Mouse (Mus musculus) naive thymus-derived CD4-positive, alpha-beta T cell, adult 2 months (primary cell): ENCODE results near the gene Nudt2.

ENCODE experiments used
- DNase-seq: peaks from one replicate; pipeline ENCODE4 v3.0.0-alpha.2; 2011; ENCODE audit warnings: low read depth

Gene Nudt2

DNA sequence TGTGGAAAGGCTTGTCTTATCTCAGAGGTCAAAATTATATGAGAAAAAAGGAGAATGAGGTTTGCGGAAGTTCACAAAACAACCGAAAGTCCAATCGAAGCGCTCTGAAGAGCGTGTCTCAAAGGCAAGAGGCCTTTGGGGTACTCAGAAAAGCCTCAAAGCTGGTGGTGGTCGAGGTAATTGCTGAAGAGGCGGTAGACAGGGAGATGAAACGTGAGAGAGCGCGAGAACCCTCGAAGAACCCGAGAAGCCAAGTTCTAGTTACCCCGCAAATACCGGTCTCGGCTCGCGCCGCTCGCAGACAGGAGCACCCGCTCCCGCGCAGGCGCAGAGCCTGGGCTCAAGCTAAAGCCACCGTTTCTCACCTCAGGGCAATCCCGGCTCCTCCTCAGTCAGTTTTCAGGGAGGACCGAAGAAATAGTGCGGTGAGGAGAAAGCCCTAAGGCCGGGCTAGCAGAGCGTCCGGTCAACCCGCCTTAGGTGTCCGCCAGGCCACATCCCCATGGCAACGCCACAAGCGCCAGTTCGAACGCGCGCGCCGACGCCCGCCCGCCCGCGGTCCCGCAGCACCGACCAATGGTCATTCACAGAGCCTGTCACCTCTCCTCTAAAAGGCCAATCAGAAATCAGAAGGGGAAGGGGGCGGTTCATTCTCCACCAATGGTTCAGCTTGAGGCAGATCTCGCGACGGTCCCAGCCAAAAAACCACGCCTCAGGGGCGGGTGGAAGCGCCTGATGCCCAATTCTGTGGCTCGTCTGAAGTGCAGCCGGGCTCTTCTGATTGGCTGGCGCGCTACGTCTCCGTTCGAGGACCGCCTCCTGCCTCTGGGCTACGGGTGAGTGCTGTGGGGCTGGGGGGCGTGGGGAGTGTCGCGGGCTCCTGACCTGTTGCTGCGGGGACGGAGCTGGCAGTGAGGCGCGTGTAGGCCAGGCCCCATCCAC lies at the start of gene Nudt2, which contains the start of gene Kif24:
TSS of gene Nudt2 (plus strand) at position 807 of the 942 bp plus-strand sequence.
TSS of gene Kif24 (minus strand) at position 543 of the 942 bp plus-strand sequence.
- DNase-seq, result peak; percentile 99

DNA sequence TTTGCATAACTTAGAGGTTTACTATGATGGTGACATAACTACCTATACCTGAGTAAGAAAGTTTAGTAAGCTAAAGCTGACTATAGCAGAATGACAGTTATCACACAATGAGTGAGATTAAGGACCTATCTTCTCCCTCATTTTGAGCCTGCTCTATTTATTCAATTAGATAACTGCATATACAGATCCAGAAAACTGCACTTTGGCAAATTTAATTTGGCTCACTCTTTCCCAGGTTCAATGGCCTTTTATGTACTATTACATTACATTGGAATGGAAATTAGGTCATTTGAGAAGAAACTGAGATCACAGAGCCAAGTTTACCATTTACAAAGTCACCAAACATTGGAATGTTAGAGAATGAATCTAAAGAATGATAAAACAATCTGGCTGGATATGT lies 48.0 kb upstream of the Nudt2 start:
- no peak for DNase-seq

DNA sequence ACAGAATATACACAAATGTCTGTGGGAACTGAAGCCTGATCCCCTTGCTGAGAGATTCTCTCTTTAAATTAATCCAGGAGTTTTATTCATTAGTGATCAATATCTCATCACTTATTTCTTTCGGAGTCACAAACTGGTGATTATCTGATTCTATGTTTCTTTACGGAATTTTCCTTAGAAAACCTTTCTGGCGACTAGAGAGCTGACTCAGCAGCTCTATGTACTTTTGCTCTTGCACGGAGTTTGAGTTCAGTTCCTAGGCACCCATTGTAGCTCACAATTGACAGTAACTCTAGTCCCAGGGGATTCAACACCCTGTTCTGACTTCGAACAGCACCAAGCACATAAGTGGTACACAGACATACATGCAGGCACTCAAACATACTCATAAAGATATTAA lies 26.0 kb upstream of the Nudt2 start:
- no peak for DNase-seq

DNA sequence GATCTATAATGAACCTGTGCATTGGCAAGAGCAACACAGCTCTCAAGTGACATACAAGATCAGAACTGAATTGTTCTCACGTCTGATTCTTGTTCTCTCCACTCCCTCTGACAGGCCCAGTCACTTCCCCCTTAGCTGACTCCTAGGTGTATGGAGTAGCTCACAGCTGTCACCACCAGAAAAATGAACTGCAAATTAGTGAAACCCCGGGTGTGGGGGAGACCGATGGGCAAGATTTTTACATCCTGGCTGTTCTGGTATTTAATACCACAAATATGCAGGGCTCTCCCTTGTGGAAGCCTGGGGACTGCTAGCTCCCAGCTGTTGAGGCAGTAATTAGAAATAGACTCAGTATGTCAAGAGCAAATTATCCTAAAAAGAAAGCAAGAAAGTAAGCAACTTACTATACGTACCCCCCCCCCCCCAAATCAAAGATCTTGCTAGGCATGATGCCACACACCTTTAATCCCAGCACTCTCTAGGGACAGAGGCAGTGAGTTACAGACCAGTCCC lies 22.1 kb upstream of the Nudt2 start:
- DNase-seq, result no peak

DNA sequence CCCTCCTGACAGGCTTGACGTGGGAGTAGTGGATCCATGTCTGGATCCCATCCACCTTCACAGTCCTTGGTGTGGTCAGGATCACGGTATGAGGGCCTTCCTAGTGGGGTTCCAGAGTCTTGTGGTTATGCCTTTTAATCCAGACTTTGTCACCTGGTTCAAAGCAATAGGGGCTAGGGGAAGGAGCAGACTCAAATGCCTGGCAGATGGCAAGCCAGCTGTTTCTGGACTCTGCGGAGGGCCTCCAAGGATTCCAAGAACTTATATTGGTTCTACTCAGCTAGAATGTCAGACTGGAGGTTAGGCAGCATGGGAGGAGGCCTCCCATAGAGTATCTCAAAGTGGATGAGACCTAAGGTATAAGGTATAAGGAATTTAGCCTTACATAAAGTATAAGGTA lies 17.4 kb upstream of the Nudt2 start:
- DNase-seq, result no peak

DNA sequence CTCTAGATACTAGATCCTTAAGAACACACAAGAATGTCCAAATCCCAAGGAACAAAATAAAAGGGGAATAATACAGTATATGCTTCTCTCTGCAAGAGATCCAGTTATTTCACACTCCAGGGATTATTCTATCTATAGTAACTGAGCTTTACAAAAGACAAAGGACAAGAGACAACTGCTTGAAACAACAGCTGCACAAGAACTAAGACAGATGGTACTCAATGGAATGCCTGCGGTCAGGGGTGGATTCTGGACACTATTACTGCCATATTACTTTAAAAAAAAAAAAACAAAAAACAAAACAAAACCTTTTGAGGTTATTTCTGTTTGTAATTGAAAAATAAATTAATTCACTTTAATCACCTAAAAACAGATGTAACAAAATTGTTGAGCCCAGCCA lies 4.3 kb upstream of the Nudt2 start:
- DNase-seq, result no peak

DNA sequence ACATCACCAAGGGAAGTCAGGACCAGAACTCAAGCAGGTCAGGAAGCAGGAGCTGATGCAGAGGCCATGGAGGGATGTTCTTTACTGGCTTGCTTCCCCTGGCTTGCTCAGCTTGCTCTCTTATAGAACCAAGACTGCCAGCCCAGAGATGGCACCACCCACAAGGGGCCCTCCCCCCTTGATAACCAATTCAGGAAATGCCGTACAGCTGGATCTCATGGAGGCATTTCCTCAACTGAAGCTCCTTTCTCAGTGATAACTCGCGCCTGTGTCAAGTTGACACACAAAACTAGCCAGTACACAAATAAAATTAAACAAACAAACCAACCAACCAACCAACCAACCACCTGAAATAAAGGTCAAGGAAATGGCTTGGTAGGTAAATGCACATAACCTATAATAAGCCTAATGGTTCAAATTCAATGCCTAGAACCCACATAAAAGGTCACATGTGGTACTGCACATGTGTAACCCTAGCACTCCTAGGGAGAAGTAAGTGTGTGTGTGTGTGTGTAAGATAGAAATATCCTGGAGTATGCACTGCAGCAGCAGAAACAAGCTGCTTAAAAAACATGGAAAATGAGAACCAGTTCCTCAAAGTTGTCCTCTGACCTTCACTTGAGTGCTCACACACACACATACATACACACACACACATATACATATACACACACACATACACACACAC lies 1.8 kb upstream of the Nudt2 start:
- peak; percentile 13 for DNase-seq

DNA sequence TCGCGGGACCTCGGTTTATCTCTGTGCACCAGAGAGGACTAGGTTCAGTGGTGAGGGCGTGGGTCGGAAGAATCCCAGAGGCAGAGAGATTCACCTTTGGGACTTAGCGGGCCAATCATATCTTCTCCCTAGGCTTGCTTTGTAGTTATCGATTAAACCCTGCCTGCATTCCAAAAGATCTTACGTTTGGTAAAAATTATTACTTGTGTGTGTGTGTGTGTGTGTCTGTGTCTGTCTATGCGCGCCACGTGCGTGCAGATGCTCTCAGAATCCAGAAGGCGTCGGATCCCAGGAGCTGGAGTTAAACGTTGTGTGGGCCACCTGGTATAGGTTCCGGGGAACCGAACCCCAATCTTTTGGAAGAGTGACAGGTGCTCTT lies 325 bp downstream of the Nudt2 start:
- DNase-seq, result no peak

DNA sequence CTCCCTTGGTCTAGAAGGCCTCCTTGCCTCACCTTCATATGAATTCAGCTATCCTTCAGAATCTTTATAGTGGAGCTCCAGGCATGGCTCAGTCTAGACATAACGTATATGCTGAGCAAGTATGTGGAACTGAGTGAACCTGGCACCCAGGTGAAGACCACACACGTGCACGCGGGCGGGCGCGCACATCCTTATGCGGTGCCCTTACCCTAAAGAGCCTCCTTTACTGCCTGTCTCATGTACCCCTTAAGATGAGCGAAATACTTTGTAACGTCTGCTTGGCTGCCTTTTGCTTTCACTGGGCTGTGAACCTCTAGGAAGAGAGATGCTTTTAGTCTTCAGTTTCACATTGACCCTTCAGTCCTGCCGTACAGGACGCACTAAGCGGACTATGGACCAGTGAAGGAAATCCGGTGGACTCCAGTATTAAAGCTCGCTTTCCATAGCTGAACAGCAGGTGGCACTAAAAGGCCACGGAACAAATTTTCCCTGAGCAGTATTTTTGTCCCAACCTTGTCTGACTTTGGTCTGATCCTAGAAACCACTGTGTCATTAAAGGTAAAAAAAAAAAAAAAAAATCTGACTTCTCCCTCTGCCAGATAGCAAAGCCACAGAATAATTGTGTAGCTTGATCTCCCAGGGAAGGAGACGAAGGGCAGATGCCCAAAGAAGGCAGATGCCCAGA lies 3.6 kb downstream of the Nudt2 start:
- peak; percentile 53 for DNase-seq

DNA sequence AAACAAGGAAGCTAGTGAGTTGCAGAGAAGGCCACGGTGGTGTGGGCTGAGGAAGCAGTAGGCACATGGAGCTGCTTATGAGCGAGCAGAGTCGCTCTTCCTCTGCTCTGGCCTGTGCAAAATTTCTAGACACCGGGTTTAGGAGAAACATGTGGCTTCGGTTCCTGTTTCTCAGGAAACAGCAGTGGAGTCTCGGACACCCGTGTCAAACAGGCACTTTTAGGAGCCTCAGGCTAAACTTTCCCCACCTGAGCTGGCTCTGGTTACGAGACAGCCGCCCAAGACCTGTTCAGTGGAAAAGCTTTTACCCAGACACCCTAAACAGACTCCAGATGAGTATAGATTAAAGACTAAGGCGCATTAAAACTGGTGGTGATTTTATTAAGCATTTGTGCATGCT lies 4.2 kb downstream of the Nudt2 start:
- no peak for DNase-seq

DNA sequence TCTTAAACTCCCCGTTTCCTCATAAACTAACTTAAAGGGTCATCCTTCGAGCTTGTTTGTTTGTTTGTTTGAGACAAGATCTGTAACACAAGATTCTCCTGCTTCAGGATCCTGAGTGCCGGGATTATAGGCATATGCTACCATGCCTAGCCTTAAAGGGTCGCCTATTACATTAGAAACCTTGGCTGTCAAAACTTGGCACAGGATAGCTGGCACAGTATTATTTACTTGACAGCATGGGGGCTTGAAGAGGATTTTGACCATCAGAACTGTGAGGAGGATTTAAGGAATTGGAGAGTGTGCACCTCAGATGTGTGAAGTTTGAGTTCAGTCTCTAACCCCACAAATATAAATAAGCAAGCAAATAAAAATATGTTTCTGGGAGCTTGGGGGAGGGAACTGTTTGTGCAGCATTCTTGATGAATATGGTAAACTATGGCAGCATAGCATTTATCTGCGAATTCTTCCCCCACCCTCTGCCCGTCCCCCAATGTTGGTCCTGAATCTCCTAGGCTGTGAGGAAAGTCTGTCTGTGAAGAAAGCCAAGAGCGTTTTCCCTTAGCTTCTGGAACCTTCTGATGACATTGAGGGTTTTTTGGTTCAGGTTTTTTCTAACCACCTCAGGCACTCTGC lies 5.2 kb downstream of the Nudt2 start:
- no peak for DNase-seq

DNA sequence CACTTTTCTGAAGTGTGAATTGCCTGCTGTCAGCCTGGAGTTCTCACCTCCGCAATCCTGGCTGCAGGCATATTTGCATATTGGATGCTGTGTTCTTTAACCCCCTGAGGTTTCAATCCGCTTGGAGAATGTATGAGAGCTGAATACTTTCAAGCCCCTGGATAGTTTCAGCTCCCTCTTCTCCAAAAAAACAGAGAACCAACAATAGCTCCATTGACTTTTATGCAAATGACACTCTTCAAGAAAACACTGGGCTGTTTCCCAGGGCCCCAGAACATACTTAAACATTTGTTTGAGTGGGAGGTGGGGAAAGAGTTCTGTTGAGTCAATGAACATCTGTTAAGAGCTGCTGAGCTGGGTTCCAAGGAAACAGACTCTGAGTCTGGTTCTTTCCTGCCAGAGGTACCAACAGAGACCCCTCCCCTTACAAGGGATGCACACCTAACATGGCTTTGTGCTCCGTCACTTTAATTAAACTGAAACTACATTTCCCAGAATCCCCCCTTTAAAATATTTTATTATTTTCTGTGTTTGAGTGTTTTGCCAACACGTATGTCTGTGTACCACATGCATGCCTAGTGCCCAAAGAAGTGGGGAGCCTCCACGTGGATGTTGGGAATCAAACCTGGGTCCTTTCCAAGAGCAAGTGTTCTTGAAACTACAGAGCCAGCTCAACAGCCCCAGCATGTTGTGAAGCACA lies 5.9 kb downstream of the Nudt2 start:
- no peak for DNase-seq

DNA sequence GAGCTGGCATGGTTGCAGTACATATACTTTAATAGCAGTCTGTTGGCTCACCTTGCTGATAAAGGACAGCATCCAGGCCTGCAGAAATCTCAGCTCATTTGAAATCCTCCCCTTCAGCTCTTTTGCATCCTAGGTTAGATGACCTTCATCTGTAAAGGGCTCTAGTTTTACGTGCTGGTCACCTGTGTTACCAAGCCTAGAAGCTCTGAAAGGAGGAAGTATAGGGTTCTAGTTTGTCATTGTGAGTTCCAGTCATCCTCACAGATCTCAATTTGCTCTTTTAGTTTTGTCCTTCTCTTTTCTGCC lies 6.4 kb downstream of the Nudt2 start:
- DNase-seq, result no peak

DNA sequence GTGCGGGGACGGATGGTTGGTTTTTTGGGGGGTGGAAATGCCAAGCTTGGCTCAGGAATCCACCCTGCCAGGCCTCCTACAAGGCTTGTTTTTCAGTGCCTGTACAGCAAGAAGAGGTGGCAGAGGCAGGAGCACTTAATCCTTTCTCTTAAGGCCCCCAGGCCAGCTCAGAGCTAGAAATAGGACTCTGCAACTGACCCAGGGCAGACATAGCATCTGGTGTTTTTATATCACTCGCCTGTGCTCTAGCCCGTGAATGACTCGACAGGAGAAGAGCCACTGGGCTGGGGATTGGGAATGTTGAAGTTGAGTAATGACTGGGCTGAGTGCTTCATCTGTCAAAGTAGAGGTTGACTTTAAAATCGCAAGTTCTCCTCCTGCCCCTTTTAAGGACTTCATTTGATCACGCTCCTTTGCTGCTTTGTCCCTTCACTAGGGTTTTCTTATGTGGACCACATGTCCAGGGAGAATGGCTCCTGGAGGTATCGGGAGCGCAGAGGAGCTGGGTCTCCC lies 12.8 kb downstream of the Nudt2 start:
- no peak for DNase-seq

DNA sequence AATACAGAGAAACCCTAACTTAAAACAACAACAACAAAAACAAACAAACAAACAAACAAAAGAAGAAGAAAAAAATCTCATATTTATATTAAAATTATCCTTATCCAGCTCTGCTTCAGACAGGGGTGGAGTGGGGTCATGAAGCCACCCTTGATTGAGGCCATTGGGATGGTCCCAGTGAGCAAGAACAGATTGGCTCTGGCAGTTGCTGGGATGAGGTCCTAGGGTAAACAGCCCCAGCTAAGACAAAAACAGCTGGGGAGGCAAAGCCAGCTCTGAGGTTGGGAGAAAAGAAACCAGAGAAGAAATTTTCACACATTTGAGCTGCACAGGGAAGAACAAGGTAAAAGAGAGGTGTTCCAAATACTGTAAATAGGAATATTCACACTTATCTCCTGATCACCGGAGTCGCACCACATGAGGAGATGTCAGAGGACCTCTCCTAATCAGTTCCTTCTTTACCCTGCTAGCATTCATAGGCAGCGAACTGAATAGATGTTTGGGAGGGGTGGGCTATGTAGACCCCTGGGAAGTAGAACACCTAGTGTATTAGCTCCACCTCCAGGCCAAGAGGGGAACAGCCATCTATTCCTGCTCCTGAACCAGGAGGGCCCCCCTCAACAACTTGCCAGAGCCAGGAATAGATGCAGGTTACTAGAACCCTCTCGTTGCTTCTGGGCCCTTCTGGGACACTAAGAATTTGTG lies 14.0 kb downstream of the Nudt2 start:
- DNase-seq, result no peak

DNA sequence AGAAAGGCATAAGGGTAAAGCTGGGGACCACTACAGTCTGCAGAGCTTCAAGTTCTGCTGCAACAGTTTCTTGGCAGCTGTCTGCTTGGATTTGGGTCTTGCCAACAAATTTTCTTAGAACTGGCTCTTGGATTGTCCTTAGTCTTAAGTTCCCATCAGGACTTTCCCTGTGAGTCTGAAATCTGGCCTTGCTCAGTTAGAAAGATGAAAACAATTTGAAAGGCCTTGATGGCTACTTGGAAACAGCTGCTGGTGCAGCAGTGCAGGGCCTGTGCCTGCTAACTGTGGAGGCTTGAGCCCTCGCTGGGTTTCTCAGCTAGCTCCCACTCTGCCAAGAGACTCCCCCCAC lies 14.5 kb downstream of the Nudt2 start:
- DNase-seq, result no peak

DNA sequence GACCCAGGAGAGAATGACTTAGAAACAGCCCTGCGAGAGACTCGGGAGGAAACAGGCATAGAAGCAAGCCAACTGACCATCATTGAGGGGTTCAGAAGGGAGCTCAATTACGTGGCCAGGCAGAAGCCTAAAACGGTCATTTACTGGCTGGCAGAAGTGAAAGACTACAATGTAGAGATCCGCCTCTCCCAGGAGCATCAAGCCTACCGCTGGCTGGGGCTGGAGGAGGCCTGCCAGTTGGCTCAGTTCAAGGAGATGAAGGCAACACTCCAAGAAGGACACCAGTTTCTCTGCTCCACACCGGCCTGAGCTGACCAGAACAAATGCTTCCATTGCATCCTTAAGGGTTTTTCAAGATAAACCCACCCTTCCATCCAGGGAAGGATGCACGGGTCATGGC lies 15.3 kb downstream of the Nudt2 start:
- no peak for DNase-seq

DNA sequence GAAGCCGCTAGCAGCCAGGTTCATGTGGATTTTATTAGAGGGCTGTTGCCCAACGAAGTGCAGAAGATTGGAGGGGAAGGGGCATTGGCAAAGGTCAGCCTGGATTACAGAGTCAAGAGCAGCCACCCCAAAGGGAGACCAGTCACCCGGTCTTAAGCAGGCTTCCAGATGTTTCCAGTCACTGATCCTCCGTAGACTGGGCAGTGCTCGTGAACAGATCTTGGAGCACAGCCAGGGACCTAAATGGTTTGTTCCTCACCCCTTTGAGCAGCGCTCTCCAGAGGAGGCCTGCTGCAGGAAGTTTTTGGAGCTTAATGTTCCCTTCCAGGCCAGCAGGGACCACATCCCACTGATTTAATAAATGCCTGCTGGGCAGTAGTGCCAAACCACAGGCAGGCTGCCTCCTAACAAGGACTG lies 16.7 kb downstream of the Nudt2 start:
- no peak for DNase-seq

DNA sequence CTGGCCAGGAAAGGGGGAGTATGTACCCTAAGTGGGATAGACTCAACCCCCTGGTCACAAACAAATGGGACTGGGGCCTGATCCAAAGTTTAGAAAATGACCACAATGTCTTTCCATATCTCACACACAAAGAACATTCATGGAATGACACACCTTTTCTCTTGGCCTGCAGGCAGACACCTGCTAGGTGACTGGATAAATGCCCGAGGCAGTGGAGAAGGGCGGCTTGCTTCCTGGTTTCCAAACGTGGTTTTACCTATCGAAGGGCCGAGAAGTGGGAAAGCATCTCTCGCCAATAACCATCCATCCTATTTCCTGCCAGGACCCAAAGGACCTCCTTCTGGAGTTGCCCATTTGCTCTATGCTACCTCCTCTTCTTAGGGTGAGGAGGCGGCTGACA lies 28.0 kb downstream of the Nudt2 start:
- no peak for DNase-seq

DNA sequence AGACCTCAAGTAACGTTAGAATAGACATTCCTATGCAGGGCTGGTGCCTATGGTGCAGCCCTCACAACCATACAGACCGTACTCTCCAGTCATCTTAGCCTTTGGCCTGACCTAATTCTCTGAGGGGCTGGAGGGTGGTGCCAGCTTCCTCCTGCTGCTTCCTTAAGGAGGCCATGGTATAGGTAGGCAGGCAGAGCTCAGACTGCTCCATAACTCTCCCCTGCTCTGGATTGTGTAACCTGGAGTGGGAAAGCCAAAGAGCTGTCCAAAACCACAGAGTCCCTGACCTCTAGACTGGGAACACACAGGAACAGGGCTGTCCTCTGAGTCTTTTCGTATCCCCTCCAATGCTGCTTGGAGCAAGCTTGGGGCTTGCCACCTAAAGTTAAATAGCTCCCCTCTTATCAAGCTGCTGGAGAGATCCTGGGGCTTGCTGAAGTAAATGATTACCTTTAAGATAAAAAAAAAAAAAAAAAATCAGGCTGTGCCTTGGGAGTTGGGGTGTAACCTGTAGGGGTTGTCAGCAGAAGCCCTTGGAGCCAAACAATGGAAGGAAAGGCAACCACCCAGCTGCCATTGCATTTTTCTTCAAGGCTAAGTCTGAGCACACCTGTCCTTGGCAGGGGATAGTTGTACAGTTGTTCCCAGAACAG lies 28.6 kb downstream of the Nudt2 start:
- no peak for DNase-seq
